Mouse (Mus musculus) kidney, postnatal 36 days (tissue): ENCODE results near the gene Itga3.

Experiments used
- DNase-seq, 2 experiments: peaks; one replicate each; pipeline ENCODE4 v3.0.0; 2021 to 2022; ENCODE audit warnings: mixed read lengths in 2 of 2

The Itga3 gene

GRCm38 (mm10) chr11:95095596-95095995 lies 19.0 kb upstream of the Itga3 start:
- peak in 1 of 2 experiments; percentile 38 for DNase-seq

GRCm38 (mm10) chr11:95093077-95093476 lies 16.5 kb upstream of the Itga3 start:
- DNase-seq, result no peak

GRCm38 (mm10) chr11:95088857-95089779 lies 12.5 kb upstream of the Itga3 start:
- DNase-seq, result peak; percentile 85 to 89

GRCm38 (mm10) chr11:95088286-95088685 lies 11.7 kb upstream of the Itga3 start:
- DNase-seq, result no peak

- no peak for DNase-seq
Observed at GRCm38 (mm10) chr11:95087301-95088228, 11.0 kb upstream of the Itga3 start.

GRCm38 (mm10) chr11:95086229-95086628 lies 9.6 kb upstream of the Itga3 start:
- DNase-seq, result no peak

GRCm38 (mm10) chr11:95085710-95086109 lies 9.1 kb upstream of the Itga3 start:
- no peak for DNase-seq

- DNase-seq, result no peak
Observed at GRCm38 (mm10) chr11:95084811-95085382, 8.3 kb upstream of the Itga3 start.

- DNase-seq, result no peak
Observed at GRCm38 (mm10) chr11:95084175-95084574, 7.6 kb upstream of the Itga3 start.

GRCm38 (mm10) chr11:95082896-95083295 lies 6.3 kb upstream of the Itga3 start:
- no peak for DNase-seq

- DNase-seq, result no peak
Observed at GRCm38 (mm10) chr11:95080783-95081182, 4.2 kb upstream of the Itga3 start.

GRCm38 (mm10) chr11:95079256-95079875 lies 2.8 kb upstream of the Itga3 start:
- peak; percentile 81 to 85 for DNase-seq

GRCm38 (mm10) chr11:95077956-95078355 lies 1.4 kb upstream of the Itga3 start:
- no peak for DNase-seq

- DNase-seq, result peak; percentile 62 to 83
Observed at GRCm38 (mm10) chr11:95076041-95076535, 513 bp downstream of the Itga3 start.

- peak in 1 of 2 experiments; percentile 39 for DNase-seq
Observed at GRCm38 (mm10) chr11:95075197-95076040, 1.2 kb downstream of the Itga3 start.

- peak; percentile 45 to 51 for DNase-seq
Observed at GRCm38 (mm10) chr11:95074694-95075093, 1.9 kb downstream of the Itga3 start.

GRCm38 (mm10) chr11:95073835-95074234 lies 2.8 kb downstream of the Itga3 start:
- no peak for DNase-seq

- DNase-seq, result peak; percentile 63 to 71
Observed at GRCm38 (mm10) chr11:95072804-95073203, 3.8 kb downstream of the Itga3 start.

- DNase-seq, result no peak
Observed at GRCm38 (mm10) chr11:95072136-95072535, 4.5 kb downstream of the Itga3 start.

GRCm38 (mm10) chr11:95071266-95071665 lies 5.3 kb downstream of the Itga3 start:
- DNase-seq, result peak in 1 of 2 experiments; percentile 56
